Mouse (Mus musculus) 3T3-L1 (cell line): ENCODE results near the gene Tcap.

Experiments
- DNase-seq: peaks from one replicate; pipeline ENCODE4 v3.0.0-alpha.2; 2015; ENCODE audit warnings: low read depth, low spot score

The Tcap gene

GRCm38 (mm10) chr11:98383261-98384030 lies at the start of gene Tcap:
Tcap (plus strand) TSS chr11:98383811.
- no peak for DNase-seq

DNA sequence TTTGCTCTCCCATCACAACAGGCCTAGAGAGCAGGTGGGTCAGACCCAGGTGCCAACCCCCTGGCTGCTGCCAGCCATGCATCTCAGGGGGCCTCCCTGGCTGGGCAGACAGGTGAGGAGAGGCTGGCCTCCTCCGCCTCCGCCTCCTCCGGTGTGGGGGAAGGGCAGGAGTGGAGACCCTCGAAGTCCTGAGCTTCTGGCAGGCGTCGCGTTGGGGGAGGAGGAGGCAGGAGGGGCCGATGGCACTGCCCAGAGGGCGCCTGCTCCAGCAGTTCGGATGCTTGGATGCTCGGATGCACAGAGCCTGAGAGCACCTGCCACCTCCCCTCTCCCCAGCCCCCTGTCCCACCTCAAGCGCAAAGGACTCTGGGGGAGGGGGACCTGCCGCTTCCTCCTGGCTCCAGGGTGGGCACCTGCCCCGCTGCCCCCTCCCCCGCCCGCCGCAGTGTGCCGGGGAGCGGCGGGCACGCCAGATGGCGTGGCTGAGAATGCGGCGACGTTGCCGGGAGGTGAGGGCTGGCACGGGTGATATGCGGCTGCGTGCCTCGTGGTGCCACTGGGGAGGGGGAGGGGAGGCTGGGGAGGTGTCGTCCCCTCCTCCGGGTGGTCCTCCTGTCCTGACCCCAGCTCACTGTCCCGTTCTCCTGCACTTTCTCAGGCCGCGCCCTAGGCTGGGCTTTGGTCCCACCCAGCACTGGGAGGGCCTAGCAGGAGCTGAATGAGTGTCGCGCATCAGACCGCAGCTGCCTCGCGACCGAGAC lies 49.5 kb upstream of the Tcap start:
- DNase-seq = no peak

GRCm38 (mm10) chr11:98335250-98335649 lies 48.4 kb upstream of the Tcap start:
- no peak for DNase-seq

DNA sequence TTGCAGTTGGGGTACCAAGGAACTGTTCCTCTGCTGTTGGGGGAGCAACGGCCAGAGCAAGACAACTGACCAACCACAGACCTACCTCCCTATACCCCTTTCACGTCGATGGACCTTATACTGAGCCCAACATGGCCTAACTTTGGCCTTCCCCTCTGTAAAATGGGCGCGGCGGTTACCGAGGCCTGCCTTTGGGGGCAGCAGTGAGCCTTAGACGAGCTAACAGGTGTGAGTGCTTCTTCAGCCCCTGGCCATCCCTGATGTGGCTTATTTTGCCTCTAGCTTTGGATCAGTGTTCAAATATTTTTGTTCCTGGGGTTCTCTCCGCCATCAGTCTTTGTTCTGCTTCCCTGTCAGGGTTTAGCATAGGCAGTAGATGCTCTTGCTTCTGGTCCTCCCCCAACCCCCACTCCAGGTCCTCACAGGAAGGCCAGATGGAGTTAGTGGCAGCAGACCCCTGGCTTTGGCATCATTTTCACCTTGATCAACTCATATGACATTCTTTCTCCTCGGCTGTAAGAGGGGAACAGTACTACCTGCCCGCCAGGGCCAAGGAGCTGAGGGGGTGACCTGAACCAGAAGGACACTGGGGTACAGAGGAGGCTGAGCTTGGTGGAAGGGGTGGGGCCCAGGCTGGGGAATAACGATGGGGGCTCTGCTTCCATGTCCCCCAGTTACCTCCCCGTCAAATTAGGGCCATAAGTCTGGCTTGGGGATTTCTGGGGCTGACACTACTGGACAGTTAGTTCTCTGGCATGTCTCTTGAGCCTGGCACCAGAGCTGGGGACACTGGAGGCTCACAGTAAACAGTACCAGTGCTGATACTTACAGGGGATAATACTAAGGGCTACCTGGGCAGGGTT lies 47.1 kb upstream of the Tcap start:
- DNase-seq = peak; percentile 35

DNA sequence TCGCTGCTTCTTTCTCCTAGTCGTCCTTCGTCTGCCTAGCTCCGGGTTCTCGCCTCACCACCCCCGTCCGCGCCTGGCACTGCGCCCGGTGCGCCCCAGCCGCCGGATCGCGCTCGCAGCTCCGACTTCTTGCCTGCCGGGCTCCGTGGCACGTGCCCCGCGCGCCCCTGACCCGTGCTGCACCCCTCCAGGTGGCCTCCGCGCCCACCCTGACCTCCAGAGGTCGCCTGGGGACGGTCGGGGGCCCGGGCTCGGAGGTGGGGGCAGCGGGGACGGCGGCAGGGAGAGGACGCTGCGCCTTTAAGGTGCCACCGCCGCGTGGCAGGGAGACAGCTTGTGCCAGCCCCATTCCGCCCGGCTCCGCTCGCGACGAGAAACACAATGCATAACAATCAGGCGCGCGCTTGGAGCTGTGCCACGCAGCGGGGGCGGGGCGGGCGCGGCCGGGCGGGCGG lies 45.1 kb upstream of the Tcap start:
- no peak for DNase-seq

- DNase-seq = no peak
Measured at GRCm38 (mm10) chr11:98339071-98339501, 44.5 kb upstream of the Tcap start.

DNA sequence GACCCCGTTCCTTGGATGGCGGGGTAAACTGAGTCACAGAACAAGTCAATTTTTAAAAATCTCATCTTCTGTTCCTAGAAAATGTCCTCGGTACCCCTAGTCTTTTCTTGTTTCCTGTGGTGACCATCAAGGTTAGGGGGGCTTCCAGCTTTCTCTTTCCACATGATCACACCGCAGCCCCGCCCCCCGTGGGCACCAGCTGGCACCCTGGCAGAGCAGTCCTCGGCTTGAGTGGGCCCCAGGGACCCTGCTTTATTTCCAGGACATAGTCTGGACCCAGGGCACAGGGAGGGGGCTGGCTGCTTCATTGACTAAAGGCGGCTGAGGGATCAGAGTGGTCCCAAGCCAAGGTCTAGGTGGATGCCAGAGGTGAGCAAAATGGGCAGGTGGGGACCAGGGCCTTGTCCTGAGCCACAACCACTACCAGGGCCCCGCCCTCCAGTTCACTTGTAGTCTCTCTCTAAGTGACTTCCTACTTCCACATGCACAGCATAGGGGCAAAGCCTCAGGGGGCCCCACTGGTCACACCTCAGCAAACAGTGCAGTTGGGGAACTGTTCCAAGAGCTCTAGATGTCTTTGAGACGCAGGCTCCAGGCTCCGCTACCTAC lies 43.8 kb upstream of the Tcap start:
- no peak for DNase-seq

GRCm38 (mm10) chr11:98340597-98340996 lies 43.0 kb upstream of the Tcap start:
- DNase-seq = no peak

- no peak for DNase-seq
Measured at GRCm38 (mm10) chr11:98341174-98341573, 42.4 kb upstream of the Tcap start.

DNA sequence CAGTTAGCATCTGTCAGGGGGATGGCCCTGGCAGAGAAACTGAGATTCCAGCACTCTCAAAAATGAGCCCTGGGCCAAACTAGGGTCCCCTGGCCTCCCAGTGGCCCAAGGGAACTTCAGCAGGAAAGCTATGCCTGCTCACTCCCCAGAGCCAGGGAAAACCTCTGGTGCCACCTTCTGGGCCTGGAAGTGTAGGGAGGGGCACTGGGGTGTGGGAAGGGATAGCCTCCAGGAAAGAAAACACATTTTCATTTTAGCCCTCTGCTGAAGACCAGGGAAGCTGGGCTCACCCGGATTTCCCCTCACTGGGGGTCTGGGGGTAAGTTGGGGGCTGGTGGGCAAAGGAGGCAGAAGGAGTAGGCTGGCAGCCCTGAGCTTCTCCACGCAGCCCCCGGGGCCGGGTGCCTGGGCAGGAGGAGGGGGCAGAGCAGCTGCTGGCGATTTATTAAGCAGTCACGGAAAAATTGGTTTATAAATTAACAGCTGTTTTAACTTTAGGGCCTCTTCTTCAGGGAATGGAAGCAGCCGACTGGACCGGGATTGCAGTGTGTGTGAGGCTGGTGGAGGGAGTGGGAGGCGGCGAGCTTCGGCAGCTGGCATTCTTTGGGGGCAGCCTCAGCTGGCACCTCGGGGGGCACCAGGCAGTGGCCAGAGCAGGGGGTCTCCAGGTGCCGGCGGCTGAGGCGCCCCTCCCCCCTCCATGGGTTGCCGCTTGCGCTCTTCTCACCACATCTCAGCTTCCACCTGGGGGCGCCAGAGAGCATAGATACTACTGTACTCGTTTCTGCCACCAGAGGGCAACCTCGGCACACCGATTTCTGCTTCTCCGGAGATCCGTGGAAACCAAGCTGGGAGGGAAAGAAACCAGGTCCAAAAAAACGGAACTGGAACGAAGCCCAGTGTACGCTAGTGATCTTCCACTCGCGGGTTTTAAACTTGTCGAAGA lies 41.3 kb upstream of the Tcap start:
- peak; percentile 96 for DNase-seq

DNA sequence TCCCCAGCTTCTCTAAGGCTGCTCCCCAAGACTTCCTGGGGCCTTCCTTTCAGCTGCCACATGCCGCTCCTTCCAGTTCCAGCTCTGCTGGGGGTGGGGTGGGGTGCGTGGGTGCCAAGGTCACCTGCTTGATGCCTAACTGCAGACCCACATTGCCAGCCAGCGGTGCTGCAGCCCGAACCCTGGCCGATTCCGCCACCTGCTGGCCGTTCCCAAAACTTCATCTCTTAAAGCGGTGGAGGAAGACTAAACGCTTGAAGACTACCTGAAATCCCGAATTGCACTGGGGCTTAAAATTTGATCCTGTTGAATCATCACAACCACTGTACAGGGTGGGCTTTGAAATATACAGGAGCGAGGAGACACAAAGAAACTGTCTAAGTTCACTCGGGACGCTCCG lies 38.4 kb upstream of the Tcap start:
- DNase-seq = peak; percentile 78

DNA sequence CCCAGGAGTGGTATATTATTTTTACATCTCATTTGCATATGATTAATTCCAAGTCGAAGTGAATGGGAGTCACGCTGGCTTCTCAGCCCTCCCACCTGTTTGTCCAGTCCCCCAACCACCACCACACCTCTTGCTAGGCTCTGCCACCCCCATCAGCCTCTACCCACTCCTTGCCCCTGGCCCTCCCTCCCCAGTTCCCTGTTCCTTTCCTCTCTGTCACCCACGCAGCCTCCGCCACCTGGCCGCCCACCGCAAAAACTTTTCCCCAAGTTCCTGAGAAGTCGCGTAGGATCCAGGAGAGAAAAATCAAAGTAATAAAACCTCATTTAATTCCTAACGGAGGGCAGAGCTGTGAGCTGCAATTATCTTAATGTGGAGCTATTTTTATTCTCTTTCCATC lies 37.4 kb upstream of the Tcap start:
- DNase-seq = no peak

- no peak for DNase-seq
Measured at GRCm38 (mm10) chr11:98347385-98348082, 36.1 kb upstream of the Tcap start.

DNA sequence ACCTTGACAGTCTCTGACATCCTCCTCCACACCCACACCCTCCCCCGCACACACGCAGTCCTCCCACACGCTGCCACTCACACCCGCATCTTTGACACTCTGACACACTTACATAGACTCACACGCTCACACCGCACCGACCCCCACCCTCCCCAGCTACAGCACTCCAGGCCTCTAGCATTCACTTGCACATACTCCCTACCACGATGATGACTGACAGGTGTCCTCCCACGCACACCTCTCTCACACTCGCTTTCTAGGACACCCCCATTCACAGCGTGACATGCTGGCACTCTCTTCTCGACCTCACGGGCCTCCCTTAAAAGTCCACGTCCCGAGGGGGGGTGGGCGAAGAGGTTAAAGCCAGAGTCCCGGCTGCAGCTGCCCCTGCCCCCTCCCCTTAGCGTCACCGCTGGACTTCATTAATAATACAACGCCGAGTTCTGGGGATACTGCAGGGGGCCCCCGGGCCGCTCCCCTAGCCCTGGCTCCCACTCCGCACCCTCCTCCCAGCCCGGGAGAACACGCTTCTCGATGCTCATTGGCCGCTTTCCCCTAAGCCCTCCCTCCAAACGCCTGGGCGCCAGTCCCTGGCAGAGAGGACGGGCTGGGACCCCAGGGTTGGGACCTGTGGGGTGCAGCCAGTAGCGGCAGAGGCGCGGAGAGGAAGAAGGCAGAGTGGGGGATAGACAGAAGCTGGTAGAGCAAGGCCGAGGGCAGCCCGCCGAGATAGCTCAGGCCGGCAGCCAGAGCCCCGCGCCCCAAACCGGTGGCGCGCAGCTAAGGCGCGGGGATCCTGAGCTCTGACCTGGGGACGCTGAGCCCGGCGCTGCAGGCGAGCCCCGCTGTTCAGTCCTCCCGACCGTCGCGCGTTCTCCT lies 35.3 kb upstream of the Tcap start, which contains the start of gene Ppp1r1b:
Gene Ppp1r1b, plus strand, starts transcription at position 322 of the 879 bp plus-strand sequence.
- no peak for DNase-seq

- DNase-seq = no peak
Measured at GRCm38 (mm10) chr11:98349308-98349707, 34.3 kb upstream of the Tcap start.

DNA sequence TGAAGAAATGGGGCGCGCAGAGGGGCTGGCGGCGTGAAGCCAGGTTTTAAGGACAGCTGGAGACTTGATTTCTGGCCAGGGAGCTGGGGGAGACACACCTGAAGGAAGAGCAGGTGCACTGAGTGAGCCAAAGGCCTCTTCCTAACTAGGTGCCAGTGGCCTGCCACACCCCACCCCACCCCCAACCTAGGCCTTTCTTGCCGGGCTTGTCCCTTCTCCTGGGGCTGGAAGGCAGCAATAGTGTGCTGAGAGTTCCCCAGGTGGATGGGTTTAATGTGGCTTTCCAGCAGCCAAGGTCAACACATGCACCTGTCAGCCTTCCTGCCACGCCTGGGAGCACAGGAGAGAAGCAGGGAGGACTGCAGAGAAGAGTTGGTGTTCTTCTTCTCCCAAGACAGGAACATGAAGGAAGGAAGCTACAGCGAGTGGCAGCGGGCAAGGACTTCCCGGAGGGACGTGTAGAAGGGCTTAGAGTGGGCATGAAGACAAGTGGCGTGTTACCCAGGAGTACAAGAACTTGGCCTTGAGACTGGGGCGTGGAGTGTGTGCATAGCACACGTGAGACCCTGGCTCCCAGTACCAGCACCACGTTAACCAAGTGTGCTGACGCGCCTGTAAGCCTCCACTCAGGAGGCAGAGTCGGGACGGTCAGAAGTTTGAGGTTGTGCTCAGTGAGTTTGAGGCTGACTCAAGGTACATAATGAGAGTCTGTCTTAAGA lies 31.2 kb upstream of the Tcap start:
- DNase-seq = no peak

GRCm38 (mm10) chr11:98353651-98354211 lies 29.9 kb upstream of the Tcap start:
- DNase-seq = no peak

- no peak for DNase-seq
Measured at GRCm38 (mm10) chr11:98354445-98354844, 29.2 kb upstream of the Tcap start.
